Mouse (Mus musculus) small intestine, adult 2 months (tissue): ENCODE measurements around the gene Cep63.

Source experiments
- CTCF ChIP-seq: fragments of 200-500 bp; IDR thresholded peaks from 2 replicates; pipeline ENCODE4 v1.5.1; 2012; ENCODE audit warnings: low read depth, mild to moderate bottlenecking, control low read depth, inconsistent platforms, low read length, moderate library complexity, mixed read lengths; ENCODE audit not compliant: insufficient replicate concordance, insufficient read length; ENCODE audit errors: extremely low read depth
- POLR2A ChIP-seq: fragments of 200-500 bp; IDR thresholded peaks from 2 replicates; pipeline ENCODE4 v1.6.1; 2012; ENCODE audit warnings: low read depth, mild to moderate bottlenecking, control low read depth, inconsistent platforms, low read length, moderate library complexity

DNA sequence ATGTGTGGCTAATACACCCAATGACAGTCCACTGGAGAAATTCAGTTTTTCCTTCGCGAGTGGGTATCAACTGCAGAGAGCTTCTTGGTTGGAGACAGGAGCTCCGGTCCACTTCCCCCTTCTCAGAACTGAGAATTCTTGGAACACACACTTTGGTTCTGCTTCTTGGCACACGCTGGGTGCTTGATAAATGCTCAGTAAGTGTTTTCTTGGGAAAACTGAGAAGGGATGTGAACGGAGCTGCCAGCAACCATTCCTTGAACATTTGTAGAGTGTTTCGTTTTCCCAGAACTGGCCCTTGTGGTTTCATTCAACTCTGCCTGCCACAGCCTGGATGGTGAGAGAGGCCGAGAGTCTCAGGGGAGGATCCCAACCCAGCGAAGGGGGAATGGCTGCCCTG is 77.1 kb downstream of the Cep63 start:
- TF ChIP-seq POLR2A (no peak), CTCF (no peak)
